Mouse (Mus musculus) left cerebral cortex, postnatal 14 days (tissue): ENCODE measurements around the gene Rrh. TPM values are rescaled to one million over a fixed set of nuclear protein-coding genes. Genes with fewer than 3 reads are reported as not detected.
"Not testable (repeated sequence)": the region's sequence is repeated elsewhere in the genome, so short reads cannot be mapped to it uniquely, and the experiment has no call there.

Experiments used
- DNase-seq, 2 experiments: peaks; one replicate each; pipeline ENCODE4 v3.0.0; 2021 to 2022; ENCODE audit warnings: low spot score in 2 of 2, mixed read lengths in 1 of 2
- intact Hi-C: fragments of 180-260 bp; cut with DNase I; formaldehyde crosslinking; loops from one replicate; pipeline ENCODE4 v1.15.1; 2025
- total RNA-seq, 2 experiments: library from RNA; stranded (reverse); gene quantifications; 2 replicates each; pipeline ENCODE4 v1.2.3; 2021

Rrh gene
- total RNA-seq, 2 experiments from 2014 or later: 0.30 to 0.64 TPM

DNA sequence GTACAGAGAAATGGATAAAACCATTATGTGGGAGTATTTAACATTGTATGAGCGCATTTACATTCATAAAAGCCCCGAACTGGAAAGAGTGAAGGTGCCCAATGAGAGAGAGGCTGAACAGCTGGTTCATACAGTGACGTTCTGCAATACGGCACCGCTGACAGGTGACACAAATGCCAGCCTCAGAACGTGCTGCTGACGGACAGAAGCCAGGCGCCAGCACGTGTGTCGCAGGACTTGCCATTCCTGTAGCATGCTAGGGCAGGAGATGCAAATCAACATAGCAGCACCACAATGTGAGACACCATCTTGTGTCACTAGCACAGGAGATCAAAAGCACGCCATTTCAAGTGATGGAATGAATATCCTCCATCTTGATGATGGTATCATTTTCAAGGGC is 23.8 kb downstream of the Rrh start:
- intact Hi-C loops: no loop called here
- no peak for DNase-seq

DNA sequence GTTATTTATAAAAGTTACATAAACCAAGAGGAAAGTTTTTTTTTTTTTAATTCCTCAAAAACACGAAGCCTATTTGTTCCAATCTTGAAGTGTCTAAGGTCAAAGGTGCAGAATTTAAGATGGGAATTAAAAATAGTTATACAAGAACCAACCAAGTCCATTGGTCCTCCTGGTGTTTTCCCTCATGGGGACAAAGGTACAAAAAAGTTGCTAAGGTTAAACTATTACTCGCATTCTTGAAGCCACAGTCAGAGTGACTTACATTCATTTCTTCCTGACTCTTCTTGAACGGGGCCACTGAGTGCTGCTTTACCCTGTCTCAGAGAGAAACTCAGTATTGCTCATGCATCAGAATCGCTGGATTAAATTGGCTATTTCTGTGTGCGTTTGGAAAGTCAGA is 25.0 kb downstream of the Rrh start:
- no peak for DNase-seq

DNA sequence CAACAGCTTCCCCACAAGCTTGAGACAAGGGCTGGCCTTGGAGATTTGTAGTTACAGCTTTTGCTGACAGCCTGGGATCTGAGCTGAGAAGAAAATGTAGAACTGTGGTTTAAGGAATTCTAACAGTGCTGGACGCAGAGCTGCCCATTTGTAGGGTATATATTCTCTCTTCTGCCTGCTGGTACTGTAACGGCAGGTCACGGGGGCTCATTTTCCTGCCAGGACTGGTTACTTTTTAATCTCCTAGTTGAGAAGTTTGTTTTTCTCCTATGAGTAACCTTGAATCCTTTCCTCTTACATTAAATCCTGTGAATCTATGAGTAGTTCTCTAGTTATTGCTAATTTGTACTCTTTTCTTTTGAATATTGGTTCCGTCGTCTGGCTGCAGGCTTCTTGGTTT is 28.6 kb downstream of the Rrh start:
- DNase-seq: no peak

More for the DNA sequence above, 25.0 kb downstream of the Rrh start:
- intact Hi-C loops: no loop called here

DNA sequence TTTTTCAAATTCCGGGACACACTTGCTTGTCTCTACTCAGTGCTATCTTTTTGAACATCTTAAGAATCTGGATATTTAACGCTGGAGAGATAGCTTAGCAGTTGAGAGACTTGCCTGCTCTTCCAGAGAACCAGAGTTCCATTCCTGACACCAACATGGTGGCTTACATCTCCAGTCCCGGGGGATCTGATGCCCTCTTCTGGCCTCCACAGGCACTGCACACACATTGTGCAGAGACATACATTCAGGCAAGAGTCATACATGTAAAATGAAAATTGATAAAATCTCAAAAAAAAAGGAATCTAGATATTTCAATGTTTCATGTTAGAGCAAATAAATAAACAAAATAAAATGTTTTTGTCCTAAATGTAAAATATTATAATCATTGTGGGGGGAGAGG is 39.6 kb downstream of the Rrh start:
- DNase-seq: no peak
- intact Hi-C loops: no loop called here

More for the DNA sequence above, 28.6 kb downstream of the Rrh start:
- intact Hi-C loops: no loop called here

DNA sequence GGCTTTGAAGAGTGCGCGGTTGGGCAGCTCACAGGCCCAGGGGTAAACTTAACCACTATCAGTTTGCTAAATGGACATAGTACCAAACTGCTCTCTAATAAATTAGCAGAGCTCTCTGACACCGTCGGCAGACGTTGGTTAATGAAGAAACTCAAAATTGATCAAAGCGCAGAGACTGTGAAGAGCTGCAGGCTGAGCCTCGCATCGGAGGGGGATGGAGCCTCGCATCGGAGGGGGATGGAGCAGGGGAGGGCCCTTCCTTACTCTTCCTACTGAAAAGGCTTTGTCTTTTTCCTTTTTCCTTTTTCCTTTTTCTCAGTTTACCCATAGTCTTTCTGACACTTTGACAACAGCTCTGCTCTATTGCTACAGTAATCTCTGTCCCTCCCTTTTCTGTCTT is 41.0 kb downstream of the Rrh start:
- intact Hi-C loops: no loop called here
- DNase-seq: no peak

DNA sequence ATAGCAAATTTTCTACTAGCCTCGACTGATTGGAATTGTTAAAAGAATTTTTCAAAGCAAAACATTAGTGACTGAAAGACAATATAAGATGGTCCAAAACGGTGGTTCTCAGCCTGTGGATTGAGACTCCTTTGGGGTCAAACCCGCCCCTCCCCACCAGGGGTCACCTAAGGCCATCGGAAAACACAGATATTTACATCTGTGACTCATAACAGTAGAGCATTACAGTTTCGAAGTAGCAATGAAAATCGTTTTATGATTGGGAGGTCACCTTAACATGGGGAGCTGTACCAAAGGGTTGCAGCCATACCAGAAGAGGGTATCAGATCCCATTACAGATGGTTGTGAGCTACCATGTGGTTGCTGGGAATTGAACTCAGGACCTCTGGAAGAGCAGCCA is 51.2 kb downstream of the Rrh start:
- no peak for DNase-seq
- intact Hi-C loops: no loop called here

DNA sequence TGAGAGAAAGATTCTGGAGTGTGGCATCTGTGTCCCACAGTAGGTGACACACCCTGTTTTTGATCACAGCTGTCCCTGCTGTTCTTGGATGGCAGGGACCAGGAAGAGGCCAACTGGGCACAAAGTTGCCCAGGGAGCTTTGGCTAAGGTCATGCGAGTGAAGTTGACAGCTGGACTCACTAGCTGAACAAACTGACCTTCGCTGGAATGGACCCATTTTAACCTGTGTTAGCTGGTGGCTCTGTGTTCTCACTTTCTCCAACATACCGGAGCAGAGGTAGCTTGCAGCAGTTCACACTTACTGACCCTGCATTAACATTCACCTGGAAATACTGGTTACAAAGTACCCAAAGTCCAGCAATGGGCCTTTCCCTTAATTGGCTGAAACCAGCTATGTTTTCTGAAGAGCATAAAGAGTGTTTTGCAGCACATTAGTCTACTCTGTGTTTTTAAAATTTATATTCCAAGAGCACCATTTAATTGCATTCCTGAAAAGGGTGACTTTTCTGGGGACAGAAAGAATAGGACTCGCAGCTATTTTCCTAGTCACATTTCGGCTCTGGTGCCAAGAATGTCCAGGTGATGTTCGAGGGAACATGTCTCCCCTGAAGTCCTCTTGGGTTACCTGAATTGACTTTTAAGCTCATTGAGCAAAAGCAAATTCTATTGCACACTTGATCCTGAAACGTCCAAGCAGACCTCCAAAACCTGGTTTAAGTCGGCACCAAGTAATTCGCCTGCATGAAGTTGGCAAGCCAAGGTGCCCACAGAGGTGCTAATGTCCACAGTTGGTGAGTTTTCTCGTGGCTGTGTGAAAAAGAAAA is 55.2 kb downstream of the Rrh start:
- intact Hi-C loops: no loop called here
- DNase-seq: no peak

DNA sequence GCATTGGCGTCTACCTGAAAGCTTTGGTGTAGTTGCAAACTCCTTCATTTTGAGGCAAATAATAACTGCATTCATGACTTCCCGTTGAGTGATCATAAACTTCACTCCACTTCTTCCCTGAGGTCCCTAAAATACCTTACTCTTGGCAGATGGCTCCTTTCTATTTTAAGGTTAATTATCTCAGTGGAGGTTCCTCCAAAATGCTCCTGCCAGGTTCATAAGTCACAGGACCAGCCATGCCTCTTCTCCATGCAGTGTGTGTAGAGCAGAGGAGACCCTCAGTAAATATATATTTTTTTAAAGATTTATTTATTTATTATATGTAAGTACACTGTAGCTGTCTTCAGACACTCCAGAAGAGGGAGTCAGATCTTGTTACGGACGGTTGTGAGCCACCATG is 56.3 kb downstream of the Rrh start:
- intact Hi-C loops: no loop called here
- no peak for DNase-seq

DNA sequence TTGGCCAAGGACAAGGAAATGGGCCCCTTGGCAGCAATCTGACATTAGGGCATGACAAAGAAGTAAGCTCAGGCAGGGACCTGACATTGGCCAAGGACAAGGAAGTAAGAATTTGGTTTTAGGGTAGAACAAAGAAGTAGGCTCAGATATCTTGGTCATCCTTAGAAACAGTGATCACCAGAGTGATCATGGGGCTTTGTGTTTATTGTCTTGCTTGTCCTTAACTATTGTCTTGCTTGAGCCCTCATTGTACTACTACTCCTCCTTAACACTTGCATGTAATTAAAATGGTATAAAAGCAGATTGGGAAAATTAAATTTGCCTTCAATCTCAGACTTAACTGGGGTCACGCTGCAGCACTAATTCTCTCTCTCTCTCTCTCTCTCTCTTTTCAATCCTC is 64.8 kb downstream of the Rrh start:
- intact Hi-C loops, DNase-seq: not testable (repeated sequence)

DNA sequence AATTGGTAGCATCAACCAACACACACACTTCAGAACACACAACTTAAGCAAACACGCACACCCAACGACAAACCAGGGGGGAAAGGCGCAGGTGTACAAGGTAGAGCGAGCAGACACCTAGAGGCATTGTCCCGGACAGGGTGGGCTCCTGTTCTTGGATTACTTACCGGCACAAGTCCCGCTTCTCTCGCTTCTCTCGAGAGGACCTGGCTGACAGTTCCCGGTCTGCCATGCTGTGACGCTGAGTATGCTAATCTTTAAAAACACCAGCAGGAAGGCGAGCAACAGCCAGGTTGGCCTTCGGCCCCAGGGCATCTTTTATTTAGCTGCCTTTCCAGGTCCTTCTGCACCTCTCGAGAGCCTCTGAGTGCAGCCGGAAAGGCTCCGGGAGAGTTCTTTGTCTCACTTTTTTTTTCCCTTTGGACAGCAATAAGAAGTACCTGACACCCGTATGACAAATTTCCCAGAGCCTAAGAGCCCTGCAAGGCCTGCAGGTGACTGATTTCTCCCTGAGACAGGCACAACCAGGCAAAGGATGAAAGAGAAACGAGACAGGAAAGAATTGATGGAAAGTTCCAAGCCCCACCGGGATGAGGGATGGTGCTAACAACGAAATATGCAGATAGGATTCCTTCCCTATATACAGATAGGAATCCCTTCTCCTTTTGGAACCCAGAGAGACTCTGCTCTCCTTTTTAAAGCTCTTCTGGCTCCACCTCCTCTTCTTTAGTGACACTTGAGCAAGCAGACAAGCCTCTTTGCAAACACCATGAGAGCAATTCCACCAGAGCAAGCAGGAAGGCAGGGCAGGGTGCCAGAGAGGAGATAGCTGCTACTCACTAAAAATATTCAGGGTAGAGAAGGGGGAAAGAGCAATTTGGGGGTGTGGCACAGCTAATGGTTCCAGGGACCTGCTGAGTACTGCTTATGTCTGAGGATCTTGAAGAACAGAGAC is 67.5 kb downstream of the Rrh start, which contains the start of gene Egf:
TSS of gene Egf (minus strand) at position 667 of the 955 bp plus-strand sequence.
- DNase-seq: peak; percentile 6 to 10
- intact Hi-C loops: no loop called here

Other genes starting within 250 kb of the Rrh start
- 1 to 10 TPM; 1.2 to 1.5 TPM for gene Egf, start 67.3 kb downstream of the Rrh start, total RNA-seq
- gene Lrit3, start 18.6 kb downstream of the Rrh start, total RNA-seq: not detected
- 10 to 100 TPM; 41.1 to 48.8 TPM for gene Gar1, start 8.8 kb upstream of the Rrh start, total RNA-seq
- gene Cfi, start 13.3 kb upstream of the Rrh start, total RNA-seq: not detected
- gene Pla2g12a, start 56.0 kb upstream of the Rrh start, total RNA-seq: 10 to 100 TPM; 16.8 to 18.2 TPM
- gene Casp6, start 78.8 kb upstream of the Rrh start, total RNA-seq: 1 to 10 TPM; 5.9 to 8.9 TPM
- under 1 TPM; 0.62 to 0.93 TPM for gene Mcub, start 147.6 kb upstream of the Rrh start, total RNA-seq
- 10 to 100 TPM; 54.1 to 61.9 TPM for gene Sec24b, start 239.0 kb upstream of the Rrh start, total RNA-seq